8 mouse cellular contexts compared by ENCODE assay signal in the genomic region with DNA sequence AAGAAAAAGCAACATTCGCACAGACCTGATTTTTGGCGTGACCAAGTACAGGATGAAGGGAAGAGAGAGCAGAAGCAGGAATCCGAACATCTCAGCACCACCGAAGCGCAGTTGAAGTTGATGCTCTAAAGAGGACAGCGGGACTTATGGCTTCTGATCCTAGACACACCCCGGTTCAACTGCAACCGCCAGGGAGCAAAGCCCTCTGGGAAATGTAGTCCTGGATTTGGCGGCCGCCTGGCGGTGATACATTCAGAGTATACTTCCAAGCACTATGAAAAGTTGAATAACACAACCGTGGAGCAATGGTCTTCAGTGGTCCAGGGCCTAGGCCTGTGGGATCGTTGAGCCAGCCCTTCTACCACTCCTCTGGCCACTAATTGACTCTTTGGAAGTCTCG. TPM values are rescaled to one million over a fixed set of nuclear protein-coding genes. Genes with fewer than 3 reads are reported as not detected.
DNase-seq lines count a peak whose midpoint lies in the region; ATAC-seq and TF ChIP-seq lines count a peak whose summit lies in the region.

No protein-coding gene starts in this region.

- peaks cover 8% of the 10 kb centered on the region; the same call in 1 of the 2 replicates for H3K36me3 ChIP-seq in forebrain, embryonic 16.5 days (ENCODE audit: control insufficient read depth, insufficient read depth)
- 0 out of 2 replicates have a peak, but pooled peaks cover 9% of the 10 kb centered on the region for H3K36me3 ChIP-seq in lung, postnatal 0 days (ENCODE audit: insufficient read depth, low read length)

- H3K27me3 ChIP-seq in forebrain, embryonic 16.5 days (replicated peaks; ENCODE audit: control insufficient read depth, insufficient read depth, low read length), result no peaks in the 10 kb centered on the region
- no peaks in the 10 kb centered on the region for H3K27me3 ChIP-seq in lung, postnatal 0 days (replicated peaks; ENCODE audit: insufficient read depth, low read length)

- 6% methylated on average over 14 of the region's 14 CpGs for WGBS in forebrain, embryonic 16.5 days
- WGBS in lung, postnatal 0 days, result 5% methylated on average over 14 of the region's 14 CpGs

- peak overlapping the region; percentile 75 for H3K4me2 ChIP-seq in forebrain, embryonic 16.5 days (ENCODE audit: low read length)
- peak overlapping the region; percentile 76 for H3K4me2 ChIP-seq in lung, postnatal 0 days (replicated peaks; ENCODE audit: low read depth, low read length)

- intact Hi-C loops in heart, postnatal 36 days (cut with DNase I), result no loop called here

- TF ChIP-seq EP300 in lung, postnatal 0 days (IDR thresholded peaks at IDR 0.05), result no peak

- no peaks in the 10 kb centered on the region for H3K9me3 ChIP-seq in forebrain, embryonic 16.5 days (ENCODE audit: control insufficient read depth, low read length)
- no peaks in the 10 kb centered on the region for H3K9me3 ChIP-seq in lung, postnatal 0 days (ENCODE audit: low read length)

- DNase-seq in MN1 (ENCODE audit: low spot score), result peak; percentile 91
- DNase-seq in cerebellum, adult 18-20 months, result peak; percentile 73 to 81
- peak; percentile 70 to 74 for DNase-seq in heart, postnatal 36 days
- DNase-seq in layer of hippocampus, adult 2 months (ENCODE audit: low spot score in 2 of 2), result peak; percentile 66 to 72
- DNase-seq in lung, postnatal 0 days (ENCODE audit: low spot score), result peak; percentile 92
- DNase-seq in ovary, postnatal 10 days (ENCODE audit: low spot score), result peak; percentile 18
- DNase-seq in thymus, postnatal 10 days (ENCODE audit: low spot score in 2 of 2), result peak; percentile 69 to 79

- H3K4me1 ChIP-seq in forebrain, embryonic 16.5 days (replicated peaks; ENCODE audit: control insufficient read depth, insufficient read depth, low read length), result peaks cover 13% of the 10 kb centered on the region
- H3K4me1 ChIP-seq in lung, postnatal 0 days (ENCODE audit: insufficient read depth, low read depth, low read length), result peaks cover 6% of the 10 kb centered on the region; the same call in 1 of the 2 replicates

- peak overlapping the region; percentile 73 for H3K9ac ChIP-seq in forebrain, embryonic 16.5 days (replicated peaks; ENCODE audit: low read depth, low read length)
- H3K9ac ChIP-seq in lung, postnatal 0 days (replicated peaks; ENCODE audit: low read depth), result 0 out of 2 replicates have a peak overlapping the region, but pooled peaks have one; percentile 27

- peak overlapping the region; percentile 74 for H3K4me3 ChIP-seq in forebrain, embryonic 16.5 days (replicated peaks; ENCODE audit: low read length)
- H3K4me3 ChIP-seq in layer of hippocampus, adult 2 months, result peak overlapping the region; percentile 83
- peak overlapping the region; percentile 51 for H3K4me3 ChIP-seq in lung, postnatal 0 days (ENCODE audit: low read depth, low read length)

- peak; percentile 82 for TF ChIP-seq CTCF in layer of hippocampus, adult 2 months (conservative IDR thresholded peaks at IDR 0.05)
- TF ChIP-seq CTCF in lung, postnatal 0 days (IDR thresholded peaks at IDR 0.05), result peak; percentile 75

- peak overlapping the region; percentile 79 for H3K27ac ChIP-seq in forebrain, embryonic 16.5 days (ENCODE audit: low read length)
- peak overlapping the region; percentile 34 for H3K27ac ChIP-seq in layer of hippocampus, adult 2 months
- H3K27ac ChIP-seq in lung, postnatal 0 days (ENCODE audit: low read length), result peak overlapping the region; percentile 22; the same call in 1 of the 2 replicates

- ATAC-seq in forebrain, embryonic 16.5 days, result peak; percentile 93
- ATAC-seq in lung, postnatal 0 days, result peak; percentile 89

RNA-seq across cellular contexts. Expression of gene Rdh11, which starts 0.4 kb away (rescaled TPM):
- 38.1 and 40.0 TPM in 2 replicates for polyA plus RNA-seq in forebrain, embryonic 16.5 days (2015; fragmentation: Nextera tagmentation; extraction: Ambion mirVana)
- 1 to 10 TPM; 3.3 to 3.5 TPM for total RNA-seq in heart, postnatal 36 days (2021)
- total RNA-seq in layer of hippocampus, adult 2 months (2021), result 10 to 100 TPM; 17.0 to 20.5 TPM
- 15.5 and 16.7 TPM in 2 replicates for polyA plus RNA-seq in lung, postnatal 0 days (2015; fragmentation: Nextera tagmentation; extraction: Ambion mirVana)

RNA-seq across cellular contexts. Expression of gene Rdh12, which starts 17.0 kb away (rescaled TPM):
- polyA plus RNA-seq in forebrain, embryonic 16.5 days (2015; fragmentation: Nextera tagmentation; extraction: Ambion mirVana), result 0.77 and 1.4 TPM in 2 replicates
- total RNA-seq in heart, postnatal 36 days (2021), result not detected
- 1 to 10 TPM; 2.3 to 2.4 TPM for total RNA-seq in layer of hippocampus, adult 2 months (2021)
- polyA plus RNA-seq in lung, postnatal 0 days (2015; fragmentation: Nextera tagmentation; extraction: Ambion mirVana), result 0.61 and 0.69 TPM in 2 replicates

RNA-seq across cellular contexts. Expression of gene Vti1b, which starts 19.2 kb away (rescaled TPM):
- 190 and 191 TPM in 2 replicates for polyA plus RNA-seq in forebrain, embryonic 16.5 days (2015; fragmentation: Nextera tagmentation; extraction: Ambion mirVana)
- total RNA-seq in heart, postnatal 36 days (2021), result 10 to 100 TPM; 84.1 to 92.4 TPM
- 100 to 1,000 TPM; 162 to 167 TPM for total RNA-seq in layer of hippocampus, adult 2 months (2021)
- 78.5 and 80.6 TPM in 2 replicates for polyA plus RNA-seq in lung, postnatal 0 days (2015; fragmentation: Nextera tagmentation; extraction: Ambion mirVana)

Comparison
In these comparisons a context has a peak if more than half of its experiments do, and no peak if none do; other contexts are left out.
1. Peak in every context shown above with its lines: DNase-seq, ATAC-seq, H3K4me3 ChIP-seq and H3K27ac ChIP-seq.
2. DNase-seq: peak in every context shown above with its lines; median percentile 92 in lung, postnatal 0 days; 91 in MN1; 77 in cerebellum, adult 18-20 months; 74 in thymus, postnatal 10 days; 72 in heart, postnatal 36 days; 69 in layer of hippocampus, adult 2 months; 18 in ovary, postnatal 10 days.
3. H3K27ac ChIP-seq: peak in every context shown above with its lines; median percentile 79 in forebrain, embryonic 16.5 days; 34 in layer of hippocampus, adult 2 months; 22 in lung, postnatal 0 days.
4. RNA of gene Rdh11, which starts 0.4 kb away (total RNA-seq): 17.0 to 20.5 TPM in layer of hippocampus, adult 2 months; 3.3 to 3.5 TPM in heart, postnatal 36 days; every median in the first group is over 4 times any median in the second.